Mouse (Mus musculus): ENCODE data around the gene Gzmk. TPM values are rescaled to one million over a fixed set of nuclear protein-coding genes. Genes with fewer than 3 reads are reported as not detected.

The Gzmk gene
- not detected in 2 replicates for polyA plus RNA-seq (2012; ENCODE audit: insufficient read depth, insufficient read length, low replicate concordance, missing spikeins)

- no peak within 1 kb of the TSS for H3K27ac ChIP-seq (ENCODE audit: insufficient read depth, low read depth, low read length)
- WGBS, result 41% methylated on average over 7 of the region's 7 CpGs
- no peak within 1 kb of the TSS for H3K4me3 ChIP-seq (ENCODE audit: insufficient read depth, low read depth, low read length)
- H3K4me1 ChIP-seq (ENCODE audit: control insufficient read depth, insufficient read depth, low read length), result peaks cover 11% of the 10 kb centered on the region
- TF ChIP-seq POLR2A (IDR thresholded peaks at IDR 0.05; ENCODE audit: insufficient read depth, low read depth, low read length), result no peak
Observed at GRCm38 (mm10) chr13:113225811-113226210, at the start of gene Gzmk. TSS of gene Gzmk (minus strand) at chr13:113225908.

GRCm38 (mm10) chr13:113271189-113271588 lies 45.5 kb upstream of the Gzmk start:
- Histone ChIP-seq H3K27ac (ENCODE audit: insufficient read depth, low read depth, low read length) (no peak overlapping the region), H3K4me3 (ENCODE audit: insufficient read depth, low read depth, low read length) (no peak overlapping the region), H3K4me1 (ENCODE audit: control insufficient read depth, insufficient read depth, low read length) (no peaks in the 10 kb centered on the region)
- WGBS, result 95% methylated on average over 8 of the region's 8 CpGs
- no peak for TF ChIP-seq CTCF (IDR thresholded peaks at IDR 0.05; ENCODE audit: insufficient read depth, low read depth, low read length)
- no peak for TF ChIP-seq POLR2A (IDR thresholded peaks at IDR 0.05; ENCODE audit: insufficient read depth, low read depth, low read length)

DNA sequence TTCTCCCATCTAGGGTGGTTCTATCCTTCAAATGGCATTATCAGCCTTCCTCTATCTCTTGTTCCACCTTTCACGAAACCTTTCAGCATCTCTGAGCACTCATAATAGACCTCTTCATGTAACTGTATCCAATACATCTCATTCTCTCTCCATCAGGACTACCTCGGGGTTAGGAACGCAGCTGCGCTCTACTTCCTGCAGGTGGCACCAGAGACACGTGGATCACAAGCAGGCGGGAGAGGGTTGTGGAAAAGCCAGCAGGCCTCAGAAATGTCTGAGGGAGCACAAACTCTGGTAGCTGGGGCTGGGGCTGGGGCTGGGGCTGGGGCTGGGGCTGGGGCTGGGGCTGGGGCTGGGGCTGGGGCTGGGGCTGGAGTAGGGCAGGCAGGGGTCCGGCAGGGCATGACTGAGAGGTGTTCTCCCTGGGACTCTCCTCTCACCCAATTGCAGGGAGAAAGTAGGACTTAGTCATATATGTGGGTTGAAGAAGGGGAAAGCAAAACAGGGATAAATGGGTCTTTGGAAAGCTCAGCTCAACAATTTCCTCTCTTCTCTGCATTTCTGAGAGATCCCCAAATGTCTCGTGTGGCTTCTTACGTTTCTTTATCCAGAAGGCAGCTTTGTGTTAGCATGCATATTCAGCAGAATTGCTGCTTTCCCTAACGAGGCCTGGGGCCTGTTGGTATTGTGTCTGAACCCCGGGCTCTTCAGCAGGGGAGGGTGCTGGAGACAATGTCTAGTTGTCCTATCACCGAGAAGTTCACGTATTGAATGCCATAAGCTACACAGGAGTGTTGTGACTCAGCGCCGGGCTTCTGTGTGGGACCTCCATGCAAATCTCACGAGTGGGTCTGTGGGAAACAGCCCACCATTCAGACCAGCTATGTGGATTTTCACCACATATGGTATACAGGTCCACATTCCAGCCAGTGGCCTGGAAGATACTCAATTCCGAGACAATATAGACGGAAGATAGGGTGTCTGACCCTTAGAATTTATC lies 44.4 kb upstream of the Gzmk start:
- H3K4me3 ChIP-seq (ENCODE audit: insufficient read depth, low read depth, low read length), result no peak overlapping the region
- WGBS, result 41% methylated on average over 18 of the region's 18 CpGs
- peak; percentile 85 for TF ChIP-seq CTCF (IDR thresholded peaks at IDR 0.05; ENCODE audit: insufficient read depth, low read depth, low read length)
- TF ChIP-seq POLR2A (IDR thresholded peaks at IDR 0.05; ENCODE audit: insufficient read depth, low read depth, low read length), result no peak
- H3K27ac ChIP-seq (ENCODE audit: insufficient read depth, low read depth, low read length), result no peak overlapping the region
- H3K4me1 ChIP-seq (ENCODE audit: control insufficient read depth, insufficient read depth, low read length), result peaks cover 2% of the 10 kb centered on the region; the same call in 1 of the 2 replicates

DNA sequence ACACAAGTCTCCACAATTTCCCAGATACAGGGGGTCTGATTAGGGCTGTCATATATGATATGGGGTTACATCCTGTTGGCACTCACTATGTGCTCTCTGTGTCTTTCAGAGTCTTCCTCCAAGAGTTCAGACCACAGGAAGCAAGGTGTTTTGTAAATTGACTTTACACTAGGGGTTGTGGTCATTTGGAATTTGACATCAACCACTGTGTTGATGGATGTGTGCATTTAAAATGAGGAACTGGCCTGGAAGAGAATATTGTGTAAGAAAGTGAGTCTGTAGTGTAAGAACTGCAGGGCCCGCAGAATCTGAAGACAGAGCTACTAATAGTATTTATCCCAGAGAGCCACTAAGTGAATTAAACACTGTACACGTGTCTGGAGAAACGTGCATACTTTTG lies 41.5 kb upstream of the Gzmk start:
- 78% methylated on average over 3 of the region's 3 CpGs for WGBS
- Histone ChIP-seq H3K4me1 (ENCODE audit: control insufficient read depth, insufficient read depth, low read length) (peaks cover 2% of the 10 kb centered on the region; the same call in 1 of the 2 replicates), H3K4me3 (ENCODE audit: insufficient read depth, low read depth, low read length) (no peak overlapping the region), H3K27ac (ENCODE audit: insufficient read depth, low read depth, low read length) (no peak overlapping the region)
- TF ChIP-seq CTCF (IDR thresholded peaks at IDR 0.05; ENCODE audit: insufficient read depth, low read depth, low read length) (no peak), POLR2A (IDR thresholded peaks at IDR 0.05; ENCODE audit: insufficient read depth, low read depth, low read length) (no peak)

- H3K4me1 ChIP-seq (ENCODE audit: control insufficient read depth, insufficient read depth, low read length), result peaks cover 2% of the 10 kb centered on the region; the same call in 1 of the 2 replicates
Observed at GRCm38 (mm10) chr13:113266495-113266951, 40.8 kb upstream of the Gzmk start.

DNA sequence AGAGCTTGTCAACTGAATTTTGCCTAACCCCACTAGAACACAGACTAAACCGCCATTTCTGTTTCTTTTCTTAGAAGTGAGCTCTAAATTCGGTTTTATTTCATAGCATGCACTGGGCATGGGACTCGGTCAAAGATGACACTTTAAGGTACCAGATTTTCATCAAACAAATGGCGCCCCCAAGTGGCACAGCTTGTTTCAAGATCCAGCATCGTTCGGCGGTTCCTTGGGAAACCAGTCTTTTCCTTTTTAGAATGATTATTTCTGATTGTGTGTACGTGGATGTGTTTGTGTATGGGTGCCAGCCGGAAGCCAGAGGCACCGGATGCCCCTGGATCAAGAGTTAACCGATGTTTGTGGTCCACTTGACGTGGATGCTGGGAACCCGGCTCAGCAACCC lies 39.5 kb upstream of the Gzmk start:
- WGBS, result 17% methylated on average over 13 of the region's 13 CpGs
- TF ChIP-seq CTCF (IDR thresholded peaks at IDR 0.05; ENCODE audit: insufficient read depth, low read depth, low read length), result 0 out of 2 replicates have a peak, but pooled peaks have one; percentile 18
- no peak for TF ChIP-seq POLR2A (IDR thresholded peaks at IDR 0.05; ENCODE audit: insufficient read depth, low read depth, low read length)
- Histone ChIP-seq H3K4me1 (ENCODE audit: control insufficient read depth, insufficient read depth, low read length) (peaks cover 2% of the 10 kb centered on the region; the same call in 1 of the 2 replicates), H3K27ac (ENCODE audit: insufficient read depth, low read depth, low read length) (no peak overlapping the region), H3K4me3 (ENCODE audit: insufficient read depth, low read depth, low read length) (no peak overlapping the region)

More at GRCm38 (mm10) chr13:113266495-113266951, 40.8 kb upstream of the Gzmk start:
- WGBS, result 24% methylated on average over 9 of the region's 9 CpGs
- TF ChIP-seq POLR2A (IDR thresholded peaks at IDR 0.05; ENCODE audit: insufficient read depth, low read depth, low read length) (no peak), CTCF (IDR thresholded peaks at IDR 0.05; ENCODE audit: insufficient read depth, low read depth, low read length) (peak; percentile 8; the same call in 1 of the 2 replicates)
- Histone ChIP-seq H3K27ac (ENCODE audit: insufficient read depth, low read depth, low read length) (no peak overlapping the region), H3K4me3 (ENCODE audit: insufficient read depth, low read depth, low read length) (no peak overlapping the region)

GRCm38 (mm10) chr13:113262822-113263221 lies 37.1 kb upstream of the Gzmk start:
- Histone ChIP-seq H3K4me1 (ENCODE audit: control insufficient read depth, insufficient read depth, low read length) (peaks cover 3% of the 10 kb centered on the region; the same call in 1 of the 2 replicates), H3K27ac (ENCODE audit: insufficient read depth, low read depth, low read length) (no peak overlapping the region), H3K4me3 (ENCODE audit: insufficient read depth, low read depth, low read length) (no peak overlapping the region)
- 51% methylated on average over 12 of the region's 12 CpGs for WGBS
- TF ChIP-seq CTCF (IDR thresholded peaks at IDR 0.05; ENCODE audit: insufficient read depth, low read depth, low read length) (no peak), POLR2A (IDR thresholded peaks at IDR 0.05; ENCODE audit: insufficient read depth, low read depth, low read length) (no peak)

DNA sequence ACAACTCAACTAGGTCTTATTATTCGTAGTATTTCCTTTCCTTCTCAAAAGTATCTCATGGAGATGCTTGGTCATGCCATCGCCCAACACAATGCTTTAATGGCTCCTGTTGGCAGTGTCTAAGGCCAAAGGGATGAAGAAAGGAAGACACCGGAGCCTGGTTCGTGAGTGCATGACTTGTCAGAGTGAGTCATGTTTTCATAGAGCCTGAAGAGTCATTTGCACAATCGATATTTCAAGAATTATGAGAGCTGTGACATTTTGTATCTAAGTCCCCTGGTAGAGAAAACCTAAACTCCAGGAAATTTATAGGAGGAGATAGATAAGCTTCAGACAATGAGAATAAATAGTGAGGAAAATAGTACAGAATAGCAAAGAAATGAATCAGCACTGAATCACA lies 33.5 kb upstream of the Gzmk start:
- WGBS, result 95% methylated on average over 5 of the region's 5 CpGs
- Histone ChIP-seq H3K4me3 (ENCODE audit: insufficient read depth, low read depth, low read length) (no peak overlapping the region), H3K27ac (ENCODE audit: insufficient read depth, low read depth, low read length) (no peak overlapping the region), H3K4me1 (ENCODE audit: control insufficient read depth, insufficient read depth, low read length) (peaks cover 10% of the 10 kb centered on the region)
- TF ChIP-seq CTCF (IDR thresholded peaks at IDR 0.05; ENCODE audit: insufficient read depth, low read depth, low read length) (no peak), POLR2A (IDR thresholded peaks at IDR 0.05; ENCODE audit: insufficient read depth, low read depth, low read length) (no peak)

DNA sequence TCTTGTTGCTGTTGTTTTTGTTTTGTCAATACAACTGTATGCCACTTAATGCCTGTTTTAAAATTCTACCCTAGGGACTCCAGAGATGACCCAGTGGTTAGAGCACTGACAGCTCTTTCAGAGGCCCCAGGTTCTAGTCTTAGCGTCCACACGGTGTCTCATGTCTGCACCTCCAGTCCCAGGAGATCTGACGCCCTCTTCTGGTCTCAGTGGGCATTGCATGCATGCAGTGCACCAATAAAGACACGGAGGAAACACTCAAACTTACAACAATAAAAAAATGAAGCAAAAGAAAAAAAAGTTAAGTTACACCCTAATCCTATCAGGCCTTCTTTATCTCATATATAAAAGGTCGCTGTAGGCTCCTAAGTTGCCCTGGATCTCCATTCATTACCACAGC lies 31.5 kb upstream of the Gzmk start:
- TF ChIP-seq CTCF (IDR thresholded peaks at IDR 0.05; ENCODE audit: insufficient read depth, low read depth, low read length), result peak; percentile 36; the same call in 1 of the 2 replicates
- TF ChIP-seq POLR2A (IDR thresholded peaks at IDR 0.05; ENCODE audit: insufficient read depth, low read depth, low read length), result no peak
- WGBS, result 51% methylated on average over 5 of the region's 5 CpGs
- H3K4me3 ChIP-seq (ENCODE audit: insufficient read depth, low read depth, low read length), result no peak overlapping the region
- peaks cover 10% of the 10 kb centered on the region for H3K4me1 ChIP-seq (ENCODE audit: control insufficient read depth, insufficient read depth, low read length)
- H3K27ac ChIP-seq (ENCODE audit: insufficient read depth, low read depth, low read length), result peak overlapping the region; percentile 58; the same call in 1 of the 2 replicates

Measured in olfactory bulb, adult 2 months (tissue).